Comparison of ENCODE assay signal across 20 mouse cellular contexts in genomic region chr10:78317270-78317923, GRCm38 (mm10). TPM values are rescaled to one million over a fixed set of nuclear protein-coding genes. Genes with fewer than 3 reads are reported as not detected.
DNase-seq lines count a peak whose midpoint lies in the region; ATAC-seq and TF ChIP-seq lines count a peak whose summit lies in the region.
"Had no signal": no experiment of that assay in that cellular context is flagged by ENCODE, and none has a peak within 500 bp of the region (broad histone marks: within the 10 kb centered on the region; RNA-seq: fewer than 3 reads in every experiment).

No protein-coding gene starts in this region.

- WGBS in embryonic facial prominence, embryonic 14.5 days = 64% methylated on average over 11 of the region's 11 CpGs
- 74% methylated on average over 11 of the region's 11 CpGs for WGBS in embryonic facial prominence, embryonic 10.5 days
- 65% methylated on average over 11 of the region's 11 CpGs for WGBS in liver, adult 2 months
- 72% methylated on average over 11 of the region's 11 CpGs for WGBS in liver, embryonic 11.5 days
- WGBS in intestine, embryonic 16.5 days = 60% methylated on average over 11 of the region's 11 CpGs
- 85% methylated on average over 11 of the region's 11 CpGs for WGBS in hindbrain, embryonic 12.5 days

- no peaks in the 10 kb centered on the region for H3K4me1 ChIP-seq in embryonic facial prominence, embryonic 14.5 days (ENCODE audit: control insufficient read depth, insufficient read depth, low read length)
- peaks cover 19% of the 10 kb centered on the region; the same call in 1 of the 2 replicates for H3K4me1 ChIP-seq in embryonic facial prominence, embryonic 10.5 days
- H3K4me1 ChIP-seq in liver, adult 2 months (ENCODE audit: control insufficient read depth, insufficient read depth, low read length) = no peaks in the 10 kb centered on the region
- no peaks in the 10 kb centered on the region for H3K4me1 ChIP-seq in liver, embryonic 11.5 days (replicated peaks; ENCODE audit: control insufficient read depth, insufficient read depth, low read length)
- peaks cover 34% of the 10 kb centered on the region for H3K4me1 ChIP-seq in intestine, embryonic 16.5 days (ENCODE audit: control insufficient read depth, insufficient read depth, low read length)
- H3K4me1 ChIP-seq in hindbrain, embryonic 12.5 days = no peaks in the 10 kb centered on the region
- H3K4me1 ChIP-seq: forebrain, embryonic 12.5 days; liver, embryonic 13.5 days; midbrain, embryonic 15.5 days; neural tube, embryonic 12.5 days had no signal

- H3K4me2 ChIP-seq in embryonic facial prominence, embryonic 14.5 days (ENCODE audit: low read depth, low read length) = no peak overlapping the region
- H3K4me2 ChIP-seq in liver, embryonic 11.5 days = no peak overlapping the region
- no peak overlapping the region for H3K4me2 ChIP-seq in intestine, embryonic 16.5 days (ENCODE audit: low read depth, low read length)
- H3K4me2 ChIP-seq in hindbrain, embryonic 12.5 days (replicated peaks) = no peak overlapping the region
- H3K4me2 ChIP-seq: forebrain, embryonic 12.5 days; liver, embryonic 13.5 days; midbrain, embryonic 15.5 days; neural tube, embryonic 12.5 days had no signal

- H3K27me3 ChIP-seq in embryonic facial prominence, embryonic 14.5 days (replicated peaks; ENCODE audit: control insufficient read depth, insufficient read depth, low read length) = no peaks in the 10 kb centered on the region
- H3K27me3 ChIP-seq in embryonic facial prominence, embryonic 10.5 days (replicated peaks; ENCODE audit: low read depth, poor library complexity, severe bottlenecking) = no peaks in the 10 kb centered on the region
- no peaks in the 10 kb centered on the region for H3K27me3 ChIP-seq in liver, adult 2 months (ENCODE audit: control insufficient read depth, insufficient read depth, low read length)
- no peaks in the 10 kb centered on the region for H3K27me3 ChIP-seq in liver, embryonic 11.5 days (replicated peaks; ENCODE audit: control insufficient read depth, insufficient read depth, low read length)
- no peaks in the 10 kb centered on the region for H3K27me3 ChIP-seq in intestine, embryonic 16.5 days (replicated peaks; ENCODE audit: control insufficient read depth, insufficient read depth, low read length)
- H3K27me3 ChIP-seq in hindbrain, embryonic 12.5 days = no peaks in the 10 kb centered on the region
- H3K27me3 ChIP-seq: forebrain, embryonic 12.5 days; liver, embryonic 13.5 days; midbrain, embryonic 15.5 days; neural tube, embryonic 12.5 days had no signal

- peak; percentile 64 for ATAC-seq in embryonic facial prominence, embryonic 14.5 days (ENCODE audit: low read depth)
- no peak for ATAC-seq in liver, embryonic 11.5 days (replicated peaks; ENCODE audit: low FRiP score)
- peak; percentile 85 for ATAC-seq in intestine, embryonic 16.5 days
- ATAC-seq in hindbrain, embryonic 12.5 days (ENCODE audit: low FRiP score) = no peak
- ATAC-seq: hindbrain, embryonic 16.5 days; midbrain, embryonic 15.5 days had no signal

- H3K79me2 ChIP-seq in liver, adult 2 months (ENCODE audit: control insufficient read depth, insufficient read depth, low read length) = peaks cover 56% of the 10 kb centered on the region

- no peaks in the 10 kb centered on the region for H3K36me3 ChIP-seq in embryonic facial prominence, embryonic 14.5 days (ENCODE audit: control insufficient read depth, insufficient read depth, low read length)
- no peaks in the 10 kb centered on the region for H3K36me3 ChIP-seq in embryonic facial prominence, embryonic 10.5 days (replicated peaks)
- H3K36me3 ChIP-seq in liver, adult 2 months (ENCODE audit: control insufficient read depth, insufficient read depth, low read length) = no peaks in the 10 kb centered on the region
- no peaks in the 10 kb centered on the region for H3K36me3 ChIP-seq in liver, embryonic 11.5 days (ENCODE audit: control insufficient read depth, insufficient read depth, low read length)
- no peaks in the 10 kb centered on the region for H3K36me3 ChIP-seq in intestine, embryonic 16.5 days (ENCODE audit: control insufficient read depth, insufficient read depth, low read length)
- no peaks in the 10 kb centered on the region for H3K36me3 ChIP-seq in hindbrain, embryonic 12.5 days
- H3K36me3 ChIP-seq: forebrain, embryonic 12.5 days; liver, embryonic 13.5 days; midbrain, embryonic 15.5 days had no signal

- no peaks in the 10 kb centered on the region for H3K9me3 ChIP-seq in embryonic facial prominence, embryonic 14.5 days (ENCODE audit: control insufficient read depth, low read length)
- H3K9me3 ChIP-seq in embryonic facial prominence, embryonic 10.5 days = no peaks in the 10 kb centered on the region
- no peaks in the 10 kb centered on the region for H3K9me3 ChIP-seq in liver, embryonic 11.5 days (ENCODE audit: control insufficient read depth, low read length)
- no peaks in the 10 kb centered on the region for H3K9me3 ChIP-seq in intestine, embryonic 16.5 days (ENCODE audit: control insufficient read depth, low read length)
- H3K9me3 ChIP-seq in hindbrain, embryonic 12.5 days (replicated peaks) = no peaks in the 10 kb centered on the region
- H3K9me3 ChIP-seq: forebrain, embryonic 12.5 days; liver, embryonic 13.5 days; midbrain, embryonic 15.5 days; neural tube, embryonic 12.5 days had no signal

- H3K9ac ChIP-seq in embryonic facial prominence, embryonic 14.5 days (ENCODE audit: low read depth, low read length) = no peak overlapping the region
- H3K9ac ChIP-seq in liver, adult 2 months (ENCODE audit: low read depth, low read length) = no peak overlapping the region
- H3K9ac ChIP-seq in liver, embryonic 11.5 days (ENCODE audit: low read depth, low read length) = no peak overlapping the region
- H3K9ac ChIP-seq in intestine, embryonic 16.5 days (ENCODE audit: low read depth, low read length) = 0 out of 2 replicates have a peak overlapping the region, but pooled peaks have one; percentile 27
- no peak overlapping the region for H3K9ac ChIP-seq in hindbrain, embryonic 12.5 days
- H3K9ac ChIP-seq: forebrain, embryonic 12.5 days; liver, embryonic 13.5 days; midbrain, embryonic 15.5 days; neural tube, embryonic 12.5 days had no signal

- H3K27ac ChIP-seq in embryonic facial prominence, embryonic 14.5 days (replicated peaks; ENCODE audit: low read depth, low read length) = no peak overlapping the region
- no peak overlapping the region for H3K27ac ChIP-seq in embryonic facial prominence, embryonic 10.5 days (replicated peaks)
- no peak overlapping the region for H3K27ac ChIP-seq in liver, adult 2 months (replicated peaks; ENCODE audit: insufficient read depth, low read depth, low read length)
- no peak overlapping the region for H3K27ac ChIP-seq in liver, embryonic 11.5 days (ENCODE audit: low read depth, low read length)
- peak overlapping the region; percentile 72 for H3K27ac ChIP-seq in intestine, embryonic 16.5 days (ENCODE audit: low read length)
- H3K27ac ChIP-seq in hindbrain, embryonic 12.5 days = no peak overlapping the region
- H3K27ac ChIP-seq: forebrain, embryonic 12.5 days; liver, embryonic 13.5 days; midbrain, embryonic 15.5 days; neural tube, embryonic 12.5 days had no signal

- DNase-seq in embryonic facial prominence, embryonic 14.5 days (ENCODE audit: low spot score) = peak; percentile 53
- DNase-seq in embryonic facial prominence, embryonic 10.5 days (ENCODE audit: low spot score) = no peak
- peak; percentile 48 for DNase-seq in liver, adult 2 months (ENCODE audit: extremely low read depth, low read depth, low spot score)
- no peak for DNase-seq in liver, embryonic 11.5 days (ENCODE audit: low spot score)
- peak; percentile 54 for DNase-seq in yolk sac, embryonic 10.5 days (ENCODE audit: low spot score)
- no peak for DNase-seq in frontal cortex, adult 2 months (ENCODE audit: extremely low spot score in 1 of 2, low spot score in 1 of 2)
- DNase-seq: adrenal gland, postnatal 25 days; heart, postnatal 36 days; kidney, adult 18-20 months; layer of hippocampus, adult 9-11 months; liver, embryonic 13.5 days; lung, adult 2 months; right cerebral cortex, postnatal 14 days; thymus, adult 2 months had no signal

- TF ChIP-seq CTCF in liver, adult 2 months (IDR thresholded peaks at IDR 0.05; ENCODE audit: low read depth, low read length) = no peak

- TF ChIP-seq POLR2A in liver, adult 2 months (IDR thresholded peaks at IDR 0.05; ENCODE audit: extremely low read depth, insufficient read depth, low read length) = no peak

- H3K4me3 ChIP-seq in embryonic facial prominence, embryonic 14.5 days (ENCODE audit: low read depth, low read length) = no peak overlapping the region
- H3K4me3 ChIP-seq in embryonic facial prominence, embryonic 10.5 days = no peak overlapping the region
- H3K4me3 ChIP-seq in liver, adult 2 months (ENCODE audit: insufficient read depth, low read depth, low read length) = no peak overlapping the region
- no peak overlapping the region for H3K4me3 ChIP-seq in liver, embryonic 11.5 days (ENCODE audit: low read depth, low read length)
- H3K4me3 ChIP-seq in intestine, embryonic 16.5 days (ENCODE audit: low read length) = no peak overlapping the region
- H3K4me3 ChIP-seq in hindbrain, embryonic 12.5 days = no peak overlapping the region
- H3K4me3 ChIP-seq: forebrain, embryonic 12.5 days; liver, embryonic 13.5 days; midbrain, embryonic 15.5 days; neural tube, embryonic 12.5 days had no signal

RNA-seq across cellular contexts. Expression of gene Agpat3, which starts 34.9 kb away (rescaled TPM):
- 83.2 and 86.1 TPM in 2 replicates for polyA plus RNA-seq in embryonic facial prominence, embryonic 14.5 days (2014; fragmentation: Nextera tagmentation; extraction: Ambion mirVana)
- polyA plus RNA-seq in embryonic facial prominence, embryonic 10.5 days (2016; fragmentation: Nextera tagmentation; extraction: Ambion mirVana) = 32.8 and 39.8 TPM in 2 replicates
- total RNA-seq in liver, adult 2 months (2014; rRNA removed) = 132 and 161 TPM in 2 replicates
- 351 and 387 TPM in 2 replicates for polyA plus RNA-seq in liver, adult 2 months (2012; rRNA removed)
- 28.7 and 32.8 TPM in 2 replicates for polyA plus RNA-seq in liver, embryonic 11.5 days (2014; fragmentation: Nextera tagmentation; extraction: Ambion mirVana)
- polyA plus RNA-seq in intestine, embryonic 16.5 days (2015; fragmentation: Nextera tagmentation; extraction: Ambion mirVana) = 30.0 and 42.5 TPM in 2 replicates
- 59.2 and 59.7 TPM in 2 replicates for polyA plus RNA-seq in hindbrain, embryonic 12.5 days (2016; fragmentation: Nextera tagmentation; extraction: Ambion mirVana)
- polyA plus RNA-seq in frontal cortex, adult 2 months (2012; rRNA removed) = 218 and 220 TPM in 2 replicates

Comparison
In these comparisons a context has a peak if more than half of its experiments do, and no peak if none do; other contexts are left out.
1. DNase-seq: peak in embryonic facial prominence, embryonic 14.5 days (single experiment), liver, adult 2 months (single experiment) and yolk sac, embryonic 10.5 days (single experiment); none in embryonic facial prominence, embryonic 10.5 days (single experiment), liver, embryonic 11.5 days (single experiment) and frontal cortex, adult 2 months (0 of 2).
2. ATAC-seq: peak in embryonic facial prominence, embryonic 14.5 days (single experiment) and intestine, embryonic 16.5 days (single experiment); none in liver, embryonic 11.5 days (single experiment) and hindbrain, embryonic 12.5 days (single experiment).